Mouse (Mus musculus) heart, postnatal 4 days (tissue): ENCODE results near the gene Ei24. TPM values are rescaled to one million over a fixed set of nuclear protein-coding genes. Genes with fewer than 3 reads are reported as not detected.

ENCODE experiments used
- DNase-seq: peaks from one replicate; pipeline ENCODE4 v3.0.0; 2021
- total RNA-seq, 2 experiments: library from RNA; stranded (reverse); gene quantifications; 2 replicates each; pipeline ENCODE4 v1.2.3; 2021

Gene Ei24
- 10 to 100 TPM; 94.2 to 97.9 TPM for total RNA-seq

GRCm38 (mm10) chr9:36796781-36797555, at the start of gene Ei24:
Gene Ei24 (minus strand): TSS chr9:36797393.
- peak; percentile 98 for DNase-seq

GRCm38 (mm10) chr9:36846346-36846745, 49.2 kb upstream of the Ei24 start:
- DNase-seq, result no peak

- no peak for DNase-seq
Observed at GRCm38 (mm10) chr9:36833914-36834313, 36.7 kb upstream of the Ei24 start.

- DNase-seq, result no peak
Observed at GRCm38 (mm10) chr9:36833043-36833881, 36.1 kb upstream of the Ei24 start.

GRCm38 (mm10) chr9:36832529-36832928, 35.3 kb upstream of the Ei24 start:
- peak; percentile 65 for DNase-seq

GRCm38 (mm10) chr9:36831401-36831800, 34.2 kb upstream of the Ei24 start:
- DNase-seq, result no peak

GRCm38 (mm10) chr9:36826612-36827363, 29.6 kb upstream of the Ei24 start:
- no peak for DNase-seq

- DNase-seq, result no peak
Observed at GRCm38 (mm10) chr9:36822024-36822423, 24.8 kb upstream of the Ei24 start.

- DNase-seq, result peak; percentile 18
Observed at GRCm38 (mm10) chr9:36821644-36822000, 24.4 kb upstream of the Ei24 start, which contains the start of gene Fez1. Gene Fez1 (plus strand): TSS chr9:36821864.

GRCm38 (mm10) chr9:36820969-36821643, 23.9 kb upstream of the Ei24 start:
- DNase-seq, result no peak

GRCm38 (mm10) chr9:36818905-36819304, 21.7 kb upstream of the Ei24 start:
- no peak for DNase-seq

- DNase-seq, result no peak
Observed at GRCm38 (mm10) chr9:36814486-36814885, 17.3 kb upstream of the Ei24 start.

- no peak for DNase-seq
Observed at GRCm38 (mm10) chr9:36808126-36808785, 11.1 kb upstream of the Ei24 start.

- no peak for DNase-seq
Observed at GRCm38 (mm10) chr9:36805256-36805975, 8.2 kb upstream of the Ei24 start.

GRCm38 (mm10) chr9:36803926-36804325, 6.7 kb upstream of the Ei24 start:
- no peak for DNase-seq

- DNase-seq, result no peak
Observed at GRCm38 (mm10) chr9:36803386-36803785, 6.2 kb upstream of the Ei24 start.

- no peak for DNase-seq
Observed at GRCm38 (mm10) chr9:36802951-36803350, 5.8 kb upstream of the Ei24 start.

- DNase-seq, result no peak
Observed at GRCm38 (mm10) chr9:36801961-36802360, 4.8 kb upstream of the Ei24 start.

- DNase-seq, result no peak
Observed at GRCm38 (mm10) chr9:36796224-36796623, 969 bp downstream of the Ei24 start.

GRCm38 (mm10) chr9:36795556-36795955, 1.6 kb downstream of the Ei24 start:
- DNase-seq, result no peak

- DNase-seq, result no peak
Observed at GRCm38 (mm10) chr9:36794487-36794886, 2.7 kb downstream of the Ei24 start.
